ENCODE assay signal across 7 mouse cellular contexts in the genomic region with DNA sequence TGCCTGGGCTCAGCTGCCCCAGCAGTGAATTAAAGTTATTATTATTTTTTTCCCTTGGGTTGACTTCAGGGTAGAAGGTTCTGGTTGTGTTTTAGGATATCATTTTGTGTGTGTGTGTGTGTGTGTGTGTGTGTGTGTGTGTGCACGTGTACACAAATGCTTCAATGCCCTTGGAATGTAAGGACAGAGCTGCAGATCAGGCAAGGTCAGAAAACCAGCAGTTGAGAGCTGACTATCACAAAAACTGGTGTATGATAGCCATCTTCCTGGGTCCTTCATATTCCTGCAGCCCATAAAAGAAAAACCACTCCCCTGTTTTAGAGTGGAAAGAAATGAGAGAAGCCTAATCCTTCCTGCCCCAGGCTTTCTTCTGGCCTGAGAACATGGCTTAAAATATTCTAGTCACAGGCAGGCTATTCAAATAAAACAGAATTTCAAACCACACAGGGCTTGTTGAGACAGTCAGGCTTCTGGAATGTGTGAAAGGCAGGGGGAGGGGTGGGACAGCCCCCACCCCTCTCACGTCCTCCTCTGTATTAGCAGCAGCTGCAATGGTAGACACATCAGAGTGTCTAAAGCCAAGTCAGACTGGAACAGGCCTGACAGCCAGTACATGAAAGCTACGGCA.
DNase-seq lines count a peak whose midpoint lies in the region; ATAC-seq and TF ChIP-seq lines count a peak whose summit lies in the region.

No protein-coding gene starts in this region.

- peak; percentile 80 for DNase-seq in 3134 (ENCODE audit: extremely low read depth, insufficient read length, low spot score)
- DNase-seq in 3T3-L1 (ENCODE audit: low read depth, low spot score), result peak; percentile 70
- DNase-seq in forebrain, postnatal 0 days, result peak; percentile 34
- no peak for DNase-seq in adrenal gland, postnatal 10 days
- DNase-seq in c-Kit-positive CD71-positive TER-119-positive erythroid progenitor cells, embryonic 14.5 days (ENCODE audit: low spot score), result no peak
- no peak for DNase-seq in spleen, adult 18-20 months

- no peak overlapping the region for H3K27ac ChIP-seq in forebrain, postnatal 0 days (ENCODE audit: low read depth, low read length)
- peak overlapping the region; percentile 79 for H3K27ac ChIP-seq in limb, embryonic 13.5 days

- H3K4me2 ChIP-seq in forebrain, postnatal 0 days (ENCODE audit: low read depth), result no peak overlapping the region
- H3K4me2 ChIP-seq in limb, embryonic 13.5 days (replicated peaks), result no peak overlapping the region

- H3K4me3 ChIP-seq in forebrain, postnatal 0 days (ENCODE audit: low read depth, low read length), result no peak overlapping the region
- H3K4me3 ChIP-seq in limb, embryonic 13.5 days, result no peak overlapping the region

- 15% methylated on average over 3 of the region's 3 CpGs for WGBS in forebrain, postnatal 0 days
- WGBS in limb, embryonic 13.5 days, result 14% methylated on average over 3 of the region's 3 CpGs

- H3K9ac ChIP-seq in forebrain, postnatal 0 days, result no peak overlapping the region
- no peak overlapping the region for H3K9ac ChIP-seq in limb, embryonic 13.5 days

- peak; percentile 95 for ATAC-seq in forebrain, postnatal 0 days
- peak; percentile 94 for ATAC-seq in limb, embryonic 13.5 days (ENCODE audit: low FRiP score, low read depth)

- TF ChIP-seq CTCF in forebrain, postnatal 0 days (IDR thresholded peaks at IDR 0.05; ENCODE audit: low read depth), result no peak

- H3K27me3 ChIP-seq in forebrain, postnatal 0 days (ENCODE audit: insufficient read depth, low read length), result no peaks in the 10 kb centered on the region
- H3K27me3 ChIP-seq in limb, embryonic 13.5 days, result no peaks in the 10 kb centered on the region

- no peaks in the 10 kb centered on the region for H3K9me3 ChIP-seq in forebrain, postnatal 0 days (ENCODE audit: low read length)
- no peaks in the 10 kb centered on the region for H3K9me3 ChIP-seq in limb, embryonic 13.5 days

- no peaks in the 10 kb centered on the region for H3K4me1 ChIP-seq in forebrain, postnatal 0 days (ENCODE audit: insufficient read depth)
- H3K4me1 ChIP-seq in limb, embryonic 13.5 days, result peaks cover 23% of the 10 kb centered on the region

- no peaks in the 10 kb centered on the region for H3K36me3 ChIP-seq in forebrain, postnatal 0 days (ENCODE audit: insufficient read depth)
- H3K36me3 ChIP-seq in limb, embryonic 13.5 days, result no peaks in the 10 kb centered on the region

Comparison
In these comparisons a context has a peak if more than half of its experiments do, and no peak if none do; other contexts are left out.
1. DNase-seq: peak in 3134 (single experiment), 3T3-L1 (single experiment) and forebrain, postnatal 0 days (single experiment); none in adrenal gland, postnatal 10 days (single experiment), c-Kit-positive CD71-positive TER-119-positive erythroid progenitor cells, embryonic 14.5 days (single experiment) and spleen, adult 18-20 months (0 of 2).